Mouse (Mus musculus) forebrain, embryonic 12.5 days (tissue): ENCODE measurements around the gene Zfp326. TPM values are rescaled to one million over a fixed set of nuclear protein-coding genes. Genes with fewer than 3 reads are reported as not detected.
"Not testable (repeated sequence)": the region's sequence is repeated elsewhere in the genome, so short reads cannot be mapped to it uniquely, and the experiment has no call there.

Source experiments
- ATAC-seq: fragments of 200-750 bp; cut with Nextera tagmentation; 2 replicates; pipeline ENCODE4 v1.8.0; 2017; ENCODE audit warnings: moderate TSS enrichment; ENCODE audit not compliant: low FRiP score
- H3K27ac ChIP-seq: fragments of 300-500 bp; sonication (generic); 2 replicates; pipeline ENCODE4 v1.5.1; 2016; ENCODE audit warnings: mild to moderate bottlenecking
- H3K27me3 ChIP-seq: fragments of 300-500 bp; sonication (generic); 2 replicates; pipeline ENCODE4 v1.6.1; 2016; ENCODE audit warnings: mild to moderate bottlenecking
- H3K36me3 ChIP-seq: fragments of 300-500 bp; sonication (generic); replicated peaks from 2 replicates; pipeline ENCODE4 v1.6.1; 2016; ENCODE audit warnings: mild to moderate bottlenecking
- H3K4me1 ChIP-seq: fragments of 300-500 bp; sonication (generic); 2 replicates; pipeline ENCODE4 v1.6.1; 2016
- H3K4me2 ChIP-seq: fragments of 300-500 bp; sonication (generic); 2 replicates; pipeline ENCODE4 v1.6.1; 2016; ENCODE audit warnings: mild to moderate bottlenecking, moderate library complexity
- H3K4me3 ChIP-seq: fragments of 300-500 bp; sonication (generic); replicated peaks from 2 replicates; pipeline ENCODE4 v1.5.1; 2016; ENCODE audit warnings: mild to moderate bottlenecking
- H3K9ac ChIP-seq: fragments of 300-500 bp; sonication (generic); 2 replicates; pipeline ENCODE4 v1.6.1; 2016; ENCODE audit warnings: mild to moderate bottlenecking
- H3K9me3 ChIP-seq: fragments of 300-500 bp; sonication (generic); 2 replicates; pipeline ENCODE4 v1.6.1; 2016
- WGBS: fragments of 180-500 bp; shearing (Covaris S2); methylation state at CpG from one replicate; pipeline ENCODE4 v1.1.7; 2016; 5-methylcytosine and 5-hydroxymethylcytosine counted together
- polyA plus RNA-seq: library from polyadenylated mRNA; unstranded; fragments of >200 nt; fragmentation: Nextera tagmentation; extraction: Ambion mirVana; gene quantifications from 2 replicates; pipeline ENCODE4 v1.2.1, GENCODE M21; 2016

Zfp326 gene
- polyA plus RNA-seq, 1 experiment from 2014 or later: 72.0 TPM

- ATAC-seq: no peak
- 87% methylated on average over 4 of the region's 4 CpGs for WGBS
These were observed 27.1 kb upstream of the Zfp326 start for GRCm38 (mm10) chr5:105849222-105849621.

GRCm38 (mm10) chr5:105849643-105850042 lies 26.7 kb upstream of the Zfp326 start:
- H3K36me3 ChIP-seq: no peaks in the 10 kb centered on the region
- no peak overlapping the region for H3K4me3 ChIP-seq
- no peak overlapping the region for H3K27ac ChIP-seq
- H3K4me2 ChIP-seq: no peak overlapping the region
- no peaks in the 10 kb centered on the region for H3K9me3 ChIP-seq
- H3K4me1 ChIP-seq: peaks cover 8% of the 10 kb centered on the region; the same call in 1 of the 2 replicates
- H3K27me3 ChIP-seq: no peaks in the 10 kb centered on the region
- no peak for ATAC-seq
- H3K9ac ChIP-seq: no peak overlapping the region
- WGBS: 69% methylated on average over 3 of the region's 3 CpGs

More at GRCm38 (mm10) chr5:105849222-105849621, 27.1 kb upstream of the Zfp326 start:
- H3K4me1 ChIP-seq: peaks cover 8% of the 10 kb centered on the region; the same call in 1 of the 2 replicates
- no peaks in the 10 kb centered on the region for H3K36me3 ChIP-seq
- H3K27ac ChIP-seq: no peak overlapping the region
- H3K9ac ChIP-seq: no peak overlapping the region
- no peak overlapping the region for H3K4me2 ChIP-seq
- no peaks in the 10 kb centered on the region for H3K27me3 ChIP-seq
- H3K4me3 ChIP-seq: no peak overlapping the region
- no peaks in the 10 kb centered on the region for H3K9me3 ChIP-seq

- no peak overlapping the region for H3K9ac ChIP-seq
- no peak for ATAC-seq
- 88% methylated on average over 9 of the region's 9 CpGs for WGBS
- no peak overlapping the region for H3K4me2 ChIP-seq
- H3K9me3 ChIP-seq: no peaks in the 10 kb centered on the region
- peaks cover 5% of the 10 kb centered on the region; the same call in 1 of the 2 replicates for H3K4me1 ChIP-seq
- no peaks in the 10 kb centered on the region for H3K36me3 ChIP-seq
- no peak overlapping the region for H3K27ac ChIP-seq
- no peaks in the 10 kb centered on the region for H3K27me3 ChIP-seq
- H3K4me3 ChIP-seq: no peak overlapping the region
These were observed 23.1 kb upstream of the Zfp326 start for GRCm38 (mm10) chr5:105853271-105853670.

- no peak overlapping the region for H3K4me2 ChIP-seq
- 92% methylated on average over 5 of the region's 5 CpGs for WGBS
- H3K27ac ChIP-seq: no peak overlapping the region
- H3K9ac ChIP-seq: no peak overlapping the region
- H3K9me3 ChIP-seq: no peaks in the 10 kb centered on the region
- H3K4me3 ChIP-seq: no peak overlapping the region
- H3K27me3 ChIP-seq: no peaks in the 10 kb centered on the region
- H3K36me3 ChIP-seq: no peaks in the 10 kb centered on the region
- ATAC-seq: no peak
- H3K4me1 ChIP-seq: peaks cover 8% of the 10 kb centered on the region; the same call in 1 of the 2 replicates
These were observed 18.9 kb upstream of the Zfp326 start for GRCm38 (mm10) chr5:105857486-105857885.

- Histone ChIP-seq H3K4me2 (no peak overlapping the region), H3K9me3 (no peaks in the 10 kb centered on the region), H3K27me3 (no peaks in the 10 kb centered on the region), H3K27ac (0 out of 2 replicates have a peak overlapping the region, but pooled peaks have one; percentile 1), H3K36me3 (no peaks in the 10 kb centered on the region), H3K4me3 (no peak overlapping the region), H3K4me1 (peaks cover 8% of the 10 kb centered on the region; the same call in 1 of the 2 replicates), H3K9ac (no peak overlapping the region)
- 77% methylated on average over 8 of the region's 8 CpGs for WGBS
- ATAC-seq: no peak
These were observed 17.3 kb upstream of the Zfp326 start for GRCm38 (mm10) chr5:105858754-105859694.

GRCm38 (mm10) chr5:105859716-105860460 lies 16.5 kb upstream of the Zfp326 start:
- Histone ChIP-seq H3K9ac (no peak overlapping the region), H3K36me3 (no peaks in the 10 kb centered on the region), H3K27me3 (no peaks in the 10 kb centered on the region), H3K27ac (peak overlapping the region; percentile 1; the same call in 1 of the 2 replicates), H3K4me3 (no peak overlapping the region), H3K4me1 (peaks cover 8% of the 10 kb centered on the region; the same call in 1 of the 2 replicates), H3K9me3 (no peaks in the 10 kb centered on the region), H3K4me2 (no peak overlapping the region)
- 56% methylated on average over 11 of the region's 11 CpGs for WGBS
- no peak for ATAC-seq

GRCm38 (mm10) chr5:105860461-105860835 lies 15.9 kb upstream of the Zfp326 start:
- Histone ChIP-seq H3K9ac (no peak overlapping the region), H3K27ac (peak overlapping the region; percentile 31; the same call in 1 of the 2 replicates), H3K27me3 (no peaks in the 10 kb centered on the region), H3K4me1 (peaks cover 8% of the 10 kb centered on the region; the same call in 1 of the 2 replicates), H3K4me2 (no peak overlapping the region), H3K9me3 (no peaks in the 10 kb centered on the region), H3K36me3 (no peaks in the 10 kb centered on the region), H3K4me3 (no peak overlapping the region)
- 82% methylated on average over 10 of the region's 10 CpGs for WGBS
- no peak for ATAC-seq

- H3K9ac ChIP-seq: no peak overlapping the region
- H3K27me3 ChIP-seq: no peaks in the 10 kb centered on the region
- no peaks in the 10 kb centered on the region for H3K9me3 ChIP-seq
- H3K36me3 ChIP-seq: no peaks in the 10 kb centered on the region
- peaks cover 8% of the 10 kb centered on the region; the same call in 1 of the 2 replicates for H3K4me1 ChIP-seq
- H3K4me3 ChIP-seq: no peak overlapping the region
- H3K27ac ChIP-seq: no peak overlapping the region
- no peak for ATAC-seq
- 95% methylated on average over 5 of the region's 5 CpGs for WGBS
- H3K4me2 ChIP-seq: no peak overlapping the region
These were observed 14.7 kb upstream of the Zfp326 start for GRCm38 (mm10) chr5:105861616-105862015.

- ATAC-seq: not testable (repeated sequence)
These were observed 11.2 kb upstream of the Zfp326 start for GRCm38 (mm10) chr5:105865110-105865628.

GRCm38 (mm10) chr5:105867427-105867826 lies 8.9 kb upstream of the Zfp326 start:
- no peaks in the 10 kb centered on the region for H3K36me3 ChIP-seq
- 0 out of 2 replicates have a peak overlapping the region, but pooled peaks have one; percentile 42 for H3K27ac ChIP-seq
- no peak for ATAC-seq
- no peaks in the 10 kb centered on the region for H3K9me3 ChIP-seq
- no peak overlapping the region for H3K4me3 ChIP-seq
- no peaks in the 10 kb centered on the region for H3K27me3 ChIP-seq
- peak overlapping the region; percentile 0; the same call in 1 of the 2 replicates for H3K4me2 ChIP-seq
- H3K4me1 ChIP-seq: 0 out of 2 replicates have a peak, but pooled peaks cover 7% of the 10 kb centered on the region
- no peak overlapping the region for H3K9ac ChIP-seq
- 25% methylated on average over 4 of the region's 4 CpGs for WGBS

More at GRCm38 (mm10) chr5:105865110-105865628, 11.2 kb upstream of the Zfp326 start:
- not testable (repeated sequence) for H3K9me3 ChIP-seq, H3K36me3 ChIP-seq, H3K4me2 ChIP-seq, H3K4me3 ChIP-seq, H3K27me3 ChIP-seq, H3K9ac ChIP-seq, H3K27ac ChIP-seq
- H3K4me1 ChIP-seq: peaks cover 11% of the 10 kb centered on the region; the same call in 1 of the 2 replicates
- 58% methylated on average over 5 of the region's 5 CpGs for WGBS

- 0 out of 2 replicates have a peak, but pooled peaks cover 7% of the 10 kb centered on the region for H3K4me1 ChIP-seq
- H3K9me3 ChIP-seq: no peaks in the 10 kb centered on the region
- ATAC-seq: peak; percentile 66; the same call in 1 of the 2 replicates
- WGBS: 77% methylated on average over 16 of the region's 16 CpGs
- H3K4me3 ChIP-seq: no peak overlapping the region
- peak overlapping the region; percentile 0; the same call in 1 of the 2 replicates for H3K4me2 ChIP-seq
- H3K9ac ChIP-seq: no peak overlapping the region
- no peaks in the 10 kb centered on the region for H3K36me3 ChIP-seq
- 0 out of 2 replicates have a peak overlapping the region, but pooled peaks have one; percentile 42 for H3K27ac ChIP-seq
- no peaks in the 10 kb centered on the region for H3K27me3 ChIP-seq
These were observed 8.4 kb upstream of the Zfp326 start for GRCm38 (mm10) chr5:105867841-105868447.
